19 mouse cellular contexts compared by ENCODE assay signal in the genomic region with DNA sequence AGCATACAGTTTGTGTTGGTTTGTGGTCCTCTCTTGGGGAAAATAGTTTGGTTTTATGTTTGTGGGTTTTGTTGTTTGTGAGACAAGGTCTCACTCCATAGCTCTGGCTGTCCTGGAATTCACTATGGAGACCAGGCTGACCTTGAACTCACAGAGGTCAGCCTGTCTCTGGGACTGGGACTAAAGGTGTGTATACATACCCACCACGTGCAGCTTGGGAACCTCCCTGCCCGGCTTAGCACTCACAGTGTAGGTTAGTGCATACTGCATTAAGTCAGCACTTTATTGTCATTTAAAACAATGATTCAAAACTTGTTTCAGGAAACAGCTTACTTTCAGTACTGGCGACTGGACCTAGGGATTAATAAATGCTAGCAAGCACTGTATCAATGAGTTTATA.
"Had no signal": no experiment of that assay in that cellular context is flagged by ENCODE, and none has a peak within 500 bp of the region (broad histone marks: within the 10 kb centered on the region; RNA-seq: fewer than 3 reads in every experiment).

No protein-coding gene starts in this region.

- H3K36me3 ChIP-seq: midbrain, embryonic 10.5 days; midbrain, embryonic 12.5 days; neural tube, embryonic 13.5 days; neural tube, embryonic 15.5 days; stomach, embryonic 15.5 days had no signal

- DNase-seq: lung, adult 18-20 months; lung, embryonic 14.5 days; lung, postnatal 10 days; lung, postnatal 4 days; midbrain, embryonic 14.5 days; retina, postnatal 1 day; right cerebral cortex, adult 18-20 months; right cerebral cortex, postnatal 25 days; thymus, adult 2 months; thymus, postnatal 25 days; thymus, postnatal 4 days had no signal

- H3K4me2 ChIP-seq: lung, embryonic 14.5 days; midbrain, embryonic 12.5 days; neural tube, embryonic 13.5 days; neural tube, embryonic 15.5 days; stomach, embryonic 15.5 days had no signal

- ATAC-seq: midbrain, embryonic 16.5 days had no signal

- H3K9me3 ChIP-seq: midbrain, embryonic 10.5 days; midbrain, embryonic 12.5 days; neural tube, embryonic 13.5 days; neural tube, embryonic 15.5 days; stomach, embryonic 15.5 days had no signal

- H3K4me1 ChIP-seq: midbrain, embryonic 12.5 days; neural tube, embryonic 13.5 days; neural tube, embryonic 15.5 days; stomach, embryonic 15.5 days had no signal

- H3K9ac ChIP-seq: lung, embryonic 14.5 days; midbrain, embryonic 12.5 days; neural tube, embryonic 13.5 days; neural tube, embryonic 15.5 days; stomach, embryonic 15.5 days had no signal

- H3K27ac ChIP-seq: midbrain, embryonic 10.5 days; midbrain, embryonic 12.5 days; neural tube, embryonic 13.5 days; neural tube, embryonic 15.5 days; stomach, embryonic 15.5 days; stomach, postnatal 0 days had no signal

- H3K4me3 ChIP-seq: midbrain, embryonic 10.5 days; midbrain, embryonic 12.5 days; myocyte; neural tube, embryonic 13.5 days; neural tube, embryonic 15.5 days; stomach, embryonic 15.5 days had no signal

- H3K27me3 ChIP-seq: midbrain, embryonic 12.5 days; neural tube, embryonic 13.5 days; neural tube, embryonic 15.5 days; stomach, embryonic 15.5 days had no signal
